Comparison of ENCODE assay signal across 20 mouse cellular contexts in the genomic region with DNA sequence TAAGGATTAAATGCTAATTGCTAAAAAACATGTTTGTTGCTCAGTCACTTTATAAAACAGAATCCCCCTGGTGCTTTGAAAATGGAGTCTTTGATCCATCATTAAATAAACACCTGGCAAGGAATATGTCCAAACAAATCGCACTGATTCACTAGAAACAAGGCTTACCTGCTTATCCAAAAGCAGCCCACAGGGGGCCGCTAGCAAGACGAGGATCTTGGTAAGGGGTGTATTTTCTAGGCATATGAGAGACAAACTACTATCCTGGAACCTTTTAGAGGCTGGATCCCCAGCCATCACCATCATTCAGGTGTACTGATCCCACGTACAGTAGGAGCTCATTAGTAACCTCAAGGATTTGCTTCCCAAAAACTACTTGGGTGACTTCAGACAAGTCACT.
A peak's percentile ranks its signal among the peaks of the same experiment; 100 is the strongest.
DNase-seq lines count a peak whose midpoint lies in the region; TF ChIP-seq lines count a peak whose summit lies in the region.
"Had no signal": no experiment of that assay in that cellular context is flagged by ENCODE, and none has a peak within 500 bp of the region (broad histone marks: within the 10 kb centered on the region; RNA-seq: fewer than 3 reads in every experiment).

No protein-coding gene starts in this region.

- no peak for TF ChIP-seq EP300 in CH12.LX (IDR thresholded peaks at IDR 0.05; ENCODE audit: low read length)

- no peak for DNase-seq in CH12.LX (ENCODE audit: extremely low read depth)
- DNase-seq in NIH3T3 (ENCODE audit: low read depth), result peak; percentile 16
- no peak for DNase-seq in embryonic facial prominence, embryonic 10.5 days (ENCODE audit: low spot score)
- no peak for DNase-seq in liver
- no peak for DNase-seq in heart, postnatal 36 days
- DNase-seq: adrenal gland, adult 8-10 months; adrenal gland, postnatal 14 days; adrenal gland, postnatal 36 days; cerebellum, adult 11-12 months; cerebellum, adult 2 months; cerebellum, adult 9-10 months; cerebellum, postnatal 10 days; cerebellum, postnatal 25 days; embryo, embryonic 11 days; forebrain, postnatal 0 days had no signal

- H3K36me3 ChIP-seq in CH12.LX (replicated peaks in 1 of 2; ENCODE audit: control insufficient read depth in 1 of 2, insufficient read depth in 1 of 2, low read length in 1 of 2) (no peaks in the 10 kb centered on the region), E14TG2a.4 (ENCODE audit: insufficient read depth, low read length) (no peaks in the 10 kb centered on the region)
- no peaks in the 10 kb centered on the region for H3K36me3 ChIP-seq in embryonic facial prominence, embryonic 10.5 days (replicated peaks)
- H3K36me3 ChIP-seq: embryonic facial prominence, embryonic 12.5 days; forebrain, embryonic 15.5 days; G1E had no signal

- peak; percentile 48 for TF ChIP-seq RAD21 in CH12.LX (IDR thresholded peaks at IDR 0.05; ENCODE audit: low read depth, low read length)

- TF ChIP-seq POLR2A in CH12.LX (IDR thresholded peaks at IDR 0.05; ENCODE audit: low read depth, low read length), result no peak

- H3K4me2 ChIP-seq in CH12.LX (ENCODE audit: insufficient read depth, low read depth, poor library complexity, severe bottlenecking), result no peak overlapping the region
- H3K4me2 ChIP-seq: embryonic facial prominence, embryonic 12.5 days; forebrain, embryonic 13.5 days; forebrain, embryonic 15.5 days had no signal

- no peak overlapping the region for H3K27ac ChIP-seq in CH12.LX (ENCODE audit: insufficient read depth, low read depth)
- no peak overlapping the region for H3K27ac ChIP-seq in embryonic facial prominence, embryonic 10.5 days (replicated peaks)
- H3K27ac ChIP-seq: embryonic facial prominence, embryonic 12.5 days; forebrain, embryonic 13.5 days; forebrain, embryonic 15.5 days had no signal

- no peaks in the 10 kb centered on the region for H3K27me3 ChIP-seq in CH12.LX (replicated peaks)
- no peaks in the 10 kb centered on the region for H3K27me3 ChIP-seq in E14TG2a.4 (ENCODE audit: insufficient read depth, low read length)
- no peaks in the 10 kb centered on the region for H3K27me3 ChIP-seq in embryonic facial prominence, embryonic 10.5 days (replicated peaks; ENCODE audit: low read depth, poor library complexity, severe bottlenecking)
- H3K27me3 ChIP-seq: embryonic facial prominence, embryonic 12.5 days; forebrain, embryonic 13.5 days; forebrain, embryonic 15.5 days had no signal

- H3K9me3 ChIP-seq in CH12.LX (replicated peaks; ENCODE audit: low read length) (no peaks in the 10 kb centered on the region), E14TG2a.4 (ENCODE audit: low read length) (no peaks in the 10 kb centered on the region)
- H3K9me3 ChIP-seq in embryonic facial prominence, embryonic 10.5 days, result no peaks in the 10 kb centered on the region
- H3K9me3 ChIP-seq: embryonic facial prominence, embryonic 12.5 days; forebrain, embryonic 13.5 days; forebrain, embryonic 15.5 days; G1E had no signal

- in situ Hi-C loops in CH12.LX (cut with MboI; ENCODE audit: low pct_ligation_motif_present, low pct_unique_long_range_greater_than_20kb, low sequenced_read_pairs), result loop anchor here (10.0 kb wide), 1 partner anchor 139 kb away; no protein-coding TSS in a partner anchor

- H3K4me3 ChIP-seq in CH12.LX (replicated peaks in 1 of 3; ENCODE audit: low read depth in 2 of 3, low read length in 2 of 3, poor library complexity in 1 of 3) (no peak overlapping the region), E14TG2a.4 (replicated peaks; ENCODE audit: low read length) (no peak overlapping the region)
- no peak overlapping the region for H3K4me3 ChIP-seq in embryonic facial prominence, embryonic 10.5 days
- H3K4me3 ChIP-seq: embryonic facial prominence, embryonic 12.5 days; forebrain, embryonic 13.5 days; forebrain, embryonic 15.5 days had no signal

- intact Hi-C loops in heart, postnatal 36 days (cut with DNase I), result no loop called here

- 72% methylated on average over 4 of the region's 4 CpGs for WGBS in embryonic facial prominence, embryonic 10.5 days

- TF ChIP-seq CTCF in CH12.LX (conservative IDR thresholded peaks at IDR 0.05 in 1 of 2, IDR thresholded peaks at IDR 0.05 in 1 of 2; ENCODE audit: low read depth in 2 of 2, low read length in 2 of 2), result peak in 1 of 2 experiments; percentile 56; a peak in 2 of 4 replicates
- TF ChIP-seq CTCF in E14TG2a.4 (conservative IDR thresholded peaks at IDR 0.05; ENCODE audit: low read length), result 0 out of 2 replicates have a peak, but pooled peaks have one; percentile 7

- dilution Hi-C loops in CH12.LX (cut with MboI; ENCODE audit: extremely low pct_ligation_motif_present, extremely low pct_unique_long_range_greater_than_20kb, low sequenced_read_pairs), result no loop called here

- H3K79me2 ChIP-seq in CH12.LX (replicated peaks; ENCODE audit: control insufficient read depth, extremely low read depth, insufficient read depth, poor library complexity, severe bottlenecking), result no peaks in the 10 kb centered on the region

- H3K4me1 ChIP-seq in CH12.LX (ENCODE audit: control insufficient read depth in 1 of 2, insufficient read depth in 2 of 2) (no peaks in the 10 kb centered on the region), E14TG2a.4 (replicated peaks; ENCODE audit: low read depth, low read length) (no peaks in the 10 kb centered on the region)
- H3K4me1 ChIP-seq in embryonic facial prominence, embryonic 10.5 days, result no peaks in the 10 kb centered on the region
- H3K4me1 ChIP-seq: embryonic facial prominence, embryonic 12.5 days; forebrain, embryonic 13.5 days; forebrain, embryonic 15.5 days had no signal

- no peak overlapping the region for H3K9ac ChIP-seq in CH12.LX (ENCODE audit: insufficient read depth, low read depth)
- H3K9ac ChIP-seq: embryonic facial prominence, embryonic 12.5 days; forebrain, embryonic 13.5 days; forebrain, embryonic 15.5 days; forebrain, postnatal 0 days had no signal

TF ChIP-seq in CH12.LX, 34 proteins besides CTCF, POLR2A, EP300 and RAD21:
- TF ChIP-seq SMC3 (IDR thresholded peaks at IDR 0.05; ENCODE audit: low read depth, low read length) (peak; percentile 51), ZMIZ1 (IDR thresholded peaks at IDR 0.05; ENCODE audit: low read depth, low read length) (no peak), SIN3A (IDR thresholded peaks at IDR 0.05; ENCODE audit: low read length) (no peak), MEF2A (IDR thresholded peaks at IDR 0.05; ENCODE audit: borderline replicate concordance, low read depth, low read length) (no peak), GABPA (IDR thresholded peaks at IDR 0.05; ENCODE audit: insufficient replicate concordance, low read depth, low read length) (no peak)
